ENCODE assay signal across 51 mouse cellular contexts in genomic region chr6:42834084-42834483, GRCm38 (mm10). TPM values are rescaled to one million over a fixed set of nuclear protein-coding genes. Genes with fewer than 3 reads are reported as not detected.
"Had no signal": no experiment of that assay in that cellular context is flagged by ENCODE, and none has a peak within 500 bp of the region (broad histone marks: within the 10 kb centered on the region; RNA-seq: fewer than 3 reads in every experiment).

TSS of gene Olfr449 (plus strand) at chr6:42834384.

- H3K9ac ChIP-seq: heart, embryonic 12.5 days; heart, embryonic 13.5 days; heart, embryonic 15.5 days; hindbrain, embryonic 12.5 days; hindbrain, embryonic 13.5 days; hindbrain, embryonic 14.5 days; hindbrain, embryonic 15.5 days; intestine, embryonic 15.5 days; kidney, embryonic 15.5 days had no signal

- H3K9me3 ChIP-seq: heart, embryonic 10.5 days; heart, embryonic 12.5 days; heart, embryonic 13.5 days; heart, embryonic 15.5 days; hindbrain, embryonic 10.5 days; hindbrain, embryonic 12.5 days; hindbrain, embryonic 13.5 days; hindbrain, embryonic 15.5 days; intestine, embryonic 15.5 days; kidney, embryonic 15.5 days had no signal

- H3K4me2 ChIP-seq: heart, embryonic 11.5 days; heart, embryonic 12.5 days; heart, embryonic 13.5 days; heart, embryonic 15.5 days; hindbrain, embryonic 12.5 days; hindbrain, embryonic 13.5 days; hindbrain, embryonic 14.5 days; hindbrain, embryonic 15.5 days; intestine, embryonic 15.5 days; kidney, embryonic 15.5 days had no signal

- H3K4me1 ChIP-seq: heart, embryonic 10.5 days; heart, embryonic 12.5 days; heart, embryonic 13.5 days; heart, embryonic 15.5 days; hindbrain, embryonic 10.5 days; hindbrain, embryonic 12.5 days; hindbrain, embryonic 13.5 days; hindbrain, embryonic 15.5 days; intestine, embryonic 15.5 days; kidney, embryonic 15.5 days had no signal

- H3K27me3 ChIP-seq: heart, embryonic 12.5 days; heart, embryonic 13.5 days; heart, embryonic 15.5 days; hindbrain, embryonic 12.5 days; hindbrain, embryonic 13.5 days; hindbrain, embryonic 15.5 days; intestine, embryonic 15.5 days; kidney, embryonic 15.5 days had no signal

- DNase-seq: heart, postnatal 10 days; heart, postnatal 14 days; heart, postnatal 36 days; heart, postnatal 4 days; kidney, adult 11 months; kidney, adult 18-20 months; kidney, adult 2 months; kidney, adult 8-10 months; kidney, adult 9 months; kidney, postnatal 10 days; kidney, postnatal 14 days; kidney, postnatal 25 days; kidney, postnatal 36 days; kidney, postnatal 4 days; layer of hippocampus, adult 9-11 months; layer of hippocampus, postnatal 36 days had no signal

- H3K36me3 ChIP-seq: heart, embryonic 10.5 days; heart, embryonic 12.5 days; heart, embryonic 13.5 days; heart, embryonic 15.5 days; hindbrain, embryonic 10.5 days; hindbrain, embryonic 12.5 days; hindbrain, embryonic 13.5 days; hindbrain, embryonic 15.5 days; intestine, embryonic 15.5 days; kidney, embryonic 15.5 days had no signal

- H3K27ac ChIP-seq: heart, embryonic 10.5 days; heart, embryonic 13.5 days; heart, embryonic 15.5 days; hindbrain, embryonic 10.5 days; hindbrain, embryonic 12.5 days; hindbrain, embryonic 13.5 days; hindbrain, embryonic 14.5 days; hindbrain, embryonic 15.5 days; hindbrain, postnatal 0 days; intestine, embryonic 15.5 days; kidney, embryonic 15.5 days; kidney, postnatal 0 days; layer of hippocampus, adult 2 months had no signal

- ATAC-seq: hindbrain, embryonic 16.5 days; hindbrain, postnatal 0 days; inflammation-experienced regulatory T-cells, adult 6 months; intestine, embryonic 15.5 days; intestine, embryonic 16.5 days; intestine, postnatal 0 days had no signal

- H3K4me3 ChIP-seq: heart, embryonic 10.5 days; heart, embryonic 12.5 days; heart, embryonic 13.5 days; heart, embryonic 15.5 days; hindbrain, embryonic 10.5 days; hindbrain, embryonic 12.5 days; hindbrain, embryonic 13.5 days; hindbrain, embryonic 15.5 days; intestine, embryonic 15.5 days; kidney, embryonic 15.5 days; layer of hippocampus, adult 2 months had no signal

RNA-seq across cellular contexts. Expression of gene Olfr449, which starts in this region (rescaled TPM):
- total RNA-seq: heart, postnatal 10 days; heart, postnatal 14 days; heart, postnatal 25 days; heart, postnatal 36 days; heart, postnatal 4 days; hematopoietic stem cell, adult 5-6 weeks; hindbrain, postnatal 0 days; layer of hippocampus, adult 18-20 months; layer of hippocampus, adult 2 months; layer of hippocampus, adult 8-10 months; layer of hippocampus, postnatal 10 days; layer of hippocampus, postnatal 14 days; layer of hippocampus, postnatal 25 days; layer of hippocampus, postnatal 36 days; left cerebral cortex, adult 18-20 months had no signal
- polyA plus RNA-seq: heart, embryonic 10.5 days; heart, embryonic 11.5 days; heart, embryonic 12.5 days; heart, embryonic 13.5 days; heart, embryonic 14.5 days; heart, embryonic 15.5 days; heart, embryonic 16.5 days; heart, postnatal 0 days; hindbrain, embryonic 10.5 days; hindbrain, embryonic 11.5 days; hindbrain, embryonic 12.5 days; hindbrain, embryonic 13.5 days; hindbrain, embryonic 14.5 days; hindbrain, embryonic 15.5 days; hindbrain, embryonic 16.5 days; hindbrain, postnatal 0 days; inflammation-experienced regulatory T-cells, adult 6 months; intestine, embryonic 14.5 days; intestine, embryonic 15.5 days; intestine, embryonic 16.5 days; intestine, postnatal 0 days; kidney, adult 2 months; kidney, embryonic 14.5 days; kidney, embryonic 15.5 days; kidney, embryonic 16.5 days; kidney, postnatal 0 days; large intestine, adult 2 months had no signal
